Mouse (Mus musculus) thymus, adult 2 months (tissue): ENCODE results near the gene Prkcz. TPM values are rescaled to one million over a fixed set of nuclear protein-coding genes. Genes with fewer than 3 reads are reported as not detected.

Experiments used
- DNase-seq: peaks from one replicate; pipeline ENCODE4 v3.0.0; 2021
- H3K27ac ChIP-seq: fragments of 200-500 bp; 2 replicates; pipeline ENCODE4 v1.5.1; 2012; ENCODE audit warnings: low read length, control low read depth; ENCODE audit not compliant: control insufficient read depth, insufficient read depth
- H3K27me3 ChIP-seq: fragments of 200-500 bp; 2 replicates; pipeline ENCODE4 v1.6.1; 2012; ENCODE audit warnings: mild to moderate bottlenecking, low read length, moderate library complexity, mixed read lengths; ENCODE audit not compliant: control insufficient read depth, insufficient read depth
- H3K36me3 ChIP-seq: fragments of 200-500 bp; 2 replicates; pipeline ENCODE4 v1.6.1; 2012; ENCODE audit warnings: mild to moderate bottlenecking, low read length, moderate library complexity; ENCODE audit not compliant: control insufficient read depth, insufficient read depth
- H3K4me1 ChIP-seq: fragments of 200-500 bp; replicated peaks from 2 replicates; pipeline ENCODE4 v1.6.1; 2012; ENCODE audit warnings: low read length; ENCODE audit not compliant: control insufficient read depth, insufficient read depth
- H3K4me3 ChIP-seq: fragments of 200-500 bp; 2 replicates; pipeline ENCODE4 v1.5.1; 2012; ENCODE audit warnings: mild to moderate bottlenecking, low read length, control low read depth, moderate library complexity; ENCODE audit not compliant: control insufficient read depth, insufficient read depth
- CTCF ChIP-seq: fragments of 200-500 bp; IDR thresholded peaks from 2 replicates; pipeline ENCODE4 v1.5.1; 2012; ENCODE audit warnings: mild to moderate bottlenecking, control low read depth, low read length, moderate library complexity, borderline replicate concordance; ENCODE audit not compliant: control insufficient read depth, poor library complexity, insufficient read depth; ENCODE audit errors: extremely low read depth
- POLR2A ChIP-seq: fragments of 200-500 bp; IDR thresholded peaks from 2 replicates; pipeline ENCODE4 v1.6.1; 2012; ENCODE audit warnings: mild to moderate bottlenecking, low read length, control low read depth, moderate library complexity; ENCODE audit not compliant: control insufficient read depth, poor library complexity, insufficient read depth; ENCODE audit errors: extremely low read depth
- WGBS: fragments of 180-500 bp; shearing (Covaris S2); methylation state at CpG from one replicate; pipeline ENCODE4 v1.1.7; 2018; 5-methylcytosine and 5-hydroxymethylcytosine counted together
- polyA plus RNA-seq: library from polyadenylated mRNA; depleted of rRNA; stranded (reverse); fragments of >200 nt; gene quantifications from 2 replicates; pipeline ENCODE4 v1.2.3, GENCODE M21; 2012

The Prkcz gene
- polyA plus RNA-seq, 1 experiment: 8.5 TPM

GRCm38 (mm10) chr4:155281652-155282051 is 79.5 kb downstream of the Prkcz start:
- TF ChIP-seq CTCF (no peak), POLR2A (no peak)
- Histone ChIP-seq H3K4me1 (0 out of 2 replicates have a peak, but pooled peaks cover 1% of the 10 kb centered on the region), H3K27me3 (no peaks in the 10 kb centered on the region), H3K36me3 (no peaks in the 10 kb centered on the region), H3K27ac (no peak overlapping the region), H3K4me3 (no peak overlapping the region)
- WGBS: 86% methylated on average over 8 of the region's 8 CpGs
- no peak for DNase-seq

GRCm38 (mm10) chr4:155281227-155281626 is 79.9 kb downstream of the Prkcz start:
- Histone ChIP-seq H3K36me3 (no peaks in the 10 kb centered on the region), H3K4me3 (no peak overlapping the region), H3K27me3 (no peaks in the 10 kb centered on the region), H3K27ac (no peak overlapping the region), H3K4me1 (0 out of 2 replicates have a peak, but pooled peaks cover 2% of the 10 kb centered on the region)
- WGBS: 93% methylated on average over 2 of the region's 2 CpGs
- no peak for DNase-seq
- TF ChIP-seq POLR2A: no peak
- TF ChIP-seq CTCF: no peak

GRCm38 (mm10) chr4:155280768-155281121 is 80.4 kb downstream of the Prkcz start:
- H3K27ac ChIP-seq: no peak overlapping the region

GRCm38 (mm10) chr4:155279926-155280767 is 81.0 kb downstream of the Prkcz start:
- TF ChIP-seq POLR2A: no peak
- no peak for TF ChIP-seq CTCF
- H3K36me3 ChIP-seq: no peaks in the 10 kb centered on the region
- no peak overlapping the region for H3K4me3 ChIP-seq
- no peak for DNase-seq
- 51% methylated on average over 16 of the region's 16 CpGs for WGBS
- H3K4me1 ChIP-seq: 0 out of 2 replicates have a peak, but pooled peaks cover 2% of the 10 kb centered on the region
- no peak overlapping the region for H3K27ac ChIP-seq
- H3K27me3 ChIP-seq: no peaks in the 10 kb centered on the region

More at GRCm38 (mm10) chr4:155280768-155281121, 80.4 kb downstream of the Prkcz start:
- no peaks in the 10 kb centered on the region for H3K36me3 ChIP-seq
- H3K27me3 ChIP-seq: no peaks in the 10 kb centered on the region
- DNase-seq: no peak
- 76% methylated on average over 1 of the region's 1 CpGs for WGBS
- TF ChIP-seq CTCF (no peak), POLR2A (no peak)
- H3K4me3 ChIP-seq: no peak overlapping the region
- H3K4me1 ChIP-seq: 0 out of 2 replicates have a peak, but pooled peaks cover 2% of the 10 kb centered on the region

GRCm38 (mm10) chr4:155279054-155279453 is 82.1 kb downstream of the Prkcz start:
- TF ChIP-seq CTCF: no peak
- TF ChIP-seq POLR2A: no peak
- Histone ChIP-seq H3K36me3 (no peaks in the 10 kb centered on the region), H3K4me3 (no peak overlapping the region), H3K27me3 (no peaks in the 10 kb centered on the region), H3K4me1 (0 out of 2 replicates have a peak, but pooled peaks cover 2% of the 10 kb centered on the region), H3K27ac (no peak overlapping the region)
- WGBS: 87% methylated on average over 8 of the region's 8 CpGs
- DNase-seq: no peak

- Histone ChIP-seq H3K27me3 (no peaks in the 10 kb centered on the region), H3K36me3 (no peaks in the 10 kb centered on the region), H3K27ac (no peak overlapping the region), H3K4me1 (0 out of 2 replicates have a peak, but pooled peaks cover 2% of the 10 kb centered on the region), H3K4me3 (no peak overlapping the region)
- whole genome bisulfite sequencing: 89% methylated on average over 6 of the region's 6 CpGs
- DNase-seq: no peak
- TF ChIP-seq POLR2A (no peak), CTCF (no peak)
These were observed 83.2 kb downstream of the Prkcz start for GRCm38 (mm10) chr4:155277963-155278362.
